Mouse (Mus musculus) stomach, embryonic 15.5 days (tissue): ENCODE measurements around the gene Nhs. TPM values are rescaled to one million over a fixed set of nuclear protein-coding genes. Genes with fewer than 3 reads are reported as not detected.

ENCODE experiments used
- ATAC-seq: fragments of 200-750 bp; cut with Nextera tagmentation; 2 replicates; pipeline ENCODE4 v1.8.0; 2017; ENCODE audit warnings: low read depth, moderate number of reproducible peaks, moderate TSS enrichment; ENCODE audit not compliant: insufficient read depth, low FRiP score
- H3K27ac ChIP-seq: fragments of 300-500 bp; sonication (generic); 2 replicates; pipeline ENCODE4 v1.5.1; 2015; ENCODE audit warnings: mild to moderate bottlenecking, inconsistent platforms
- H3K27me3 ChIP-seq: fragments of 300-500 bp; sonication (generic); replicated peaks from 2 replicates; pipeline ENCODE4 v1.6.1; 2015; ENCODE audit warnings: inconsistent platforms
- H3K36me3 ChIP-seq: fragments of 300-500 bp; sonication (generic); 2 replicates; pipeline ENCODE4 v1.6.1; 2015; ENCODE audit warnings: inconsistent platforms
- H3K4me1 ChIP-seq: fragments of 300-500 bp; sonication (generic); 2 replicates; pipeline ENCODE4 v1.6.1; 2015; ENCODE audit warnings: inconsistent platforms
- H3K4me2 ChIP-seq: fragments of 300-500 bp; sonication (generic); 2 replicates; pipeline ENCODE4 v1.6.1; 2015; ENCODE audit warnings: mild to moderate bottlenecking, inconsistent platforms
- H3K4me3 ChIP-seq: fragments of 300-500 bp; sonication (generic); replicated peaks from 2 replicates; pipeline ENCODE4 v1.5.1; 2015; ENCODE audit warnings: inconsistent platforms
- H3K9ac ChIP-seq: fragments of 300-500 bp; sonication (generic); 2 replicates; pipeline ENCODE4 v1.6.1; 2015; ENCODE audit warnings: inconsistent platforms
- H3K9me3 ChIP-seq: fragments of 300-500 bp; sonication (generic); 2 replicates; pipeline ENCODE4 v1.6.1; 2016; ENCODE audit warnings: inconsistent platforms
- WGBS: fragments of 180-500 bp; shearing (Covaris S2); methylation state at CpG from one replicate; pipeline ENCODE4 v1.1.7; 2015; 5-methylcytosine and 5-hydroxymethylcytosine counted together
- polyA plus RNA-seq: library from polyadenylated mRNA; unstranded; fragments of >200 nt; fragmentation: Nextera tagmentation; extraction: Ambion mirVana; gene quantifications from 2 replicates; pipeline ENCODE4 v1.2.1, GENCODE M21; 2015

The Nhs gene
- polyA plus RNA-seq, 1 experiment from 2014 or later, result 1.9 TPM

DNA sequence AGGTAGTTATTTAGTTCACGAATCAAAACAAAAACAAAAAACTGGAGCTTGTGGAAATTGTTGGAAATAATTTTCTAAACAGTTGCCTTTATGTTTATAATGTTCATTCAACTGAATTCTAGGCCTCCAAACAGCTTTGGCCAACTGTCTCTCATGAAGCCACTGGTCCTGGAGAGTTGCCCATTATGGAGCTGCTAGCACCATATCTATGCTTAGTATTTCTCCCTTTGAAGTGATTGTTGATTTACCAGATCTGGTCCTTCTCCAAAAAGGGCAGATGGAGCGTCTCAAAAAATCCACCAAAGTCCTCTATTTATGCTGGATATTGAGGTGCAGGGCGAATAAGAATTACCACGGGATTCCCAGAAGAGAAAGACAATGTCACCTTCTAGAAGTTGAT lies 147.0 kb downstream of the Nhs start:
- no peak overlapping the region for H3K4me3 ChIP-seq
- WGBS, result 67% methylated on average over 4 of the region's 4 CpGs
- no peak overlapping the region for H3K4me2 ChIP-seq
- H3K9me3 ChIP-seq, result no peaks in the 10 kb centered on the region
- ATAC-seq, result no peak
- 0 out of 2 replicates have a peak, but pooled peaks cover 4% of the 10 kb centered on the region for H3K27me3 ChIP-seq
- H3K36me3 ChIP-seq, result no peaks in the 10 kb centered on the region
- no peak overlapping the region for H3K9ac ChIP-seq
- H3K4me1 ChIP-seq, result no peaks in the 10 kb centered on the region
- no peak overlapping the region for H3K27ac ChIP-seq

DNA sequence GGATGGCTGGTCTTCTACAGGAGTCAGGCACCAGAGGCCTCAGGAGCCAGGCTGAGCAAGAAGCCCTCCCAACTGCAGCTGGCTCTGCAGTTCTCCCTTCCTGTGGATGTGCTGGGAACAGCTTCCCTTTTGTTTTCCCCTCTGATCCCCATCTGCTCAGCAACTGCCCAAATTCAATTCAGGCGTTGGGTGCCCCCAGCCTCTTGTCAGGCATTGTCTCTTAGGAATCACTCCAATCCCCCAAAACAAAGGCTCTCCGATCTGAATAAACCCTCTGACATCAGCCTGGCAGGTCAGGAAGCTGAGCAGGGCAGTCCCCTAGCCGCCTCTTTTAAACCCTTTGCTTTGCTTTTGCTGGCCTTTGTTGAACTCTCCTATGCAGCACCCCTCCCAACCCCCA lies 149.7 kb downstream of the Nhs start:
- Histone ChIP-seq H3K4me2 (no peak overlapping the region), H3K36me3 (no peaks in the 10 kb centered on the region), H3K4me1 (no peaks in the 10 kb centered on the region), H3K4me3 (no peak overlapping the region), H3K9ac (no peak overlapping the region), H3K27ac (no peak overlapping the region), H3K9me3 (no peaks in the 10 kb centered on the region), H3K27me3 (0 out of 2 replicates have a peak, but pooled peaks cover 4% of the 10 kb centered on the region)
- 43% methylated on average over 3 of the region's 3 CpGs for WGBS
- no peak for ATAC-seq

DNA sequence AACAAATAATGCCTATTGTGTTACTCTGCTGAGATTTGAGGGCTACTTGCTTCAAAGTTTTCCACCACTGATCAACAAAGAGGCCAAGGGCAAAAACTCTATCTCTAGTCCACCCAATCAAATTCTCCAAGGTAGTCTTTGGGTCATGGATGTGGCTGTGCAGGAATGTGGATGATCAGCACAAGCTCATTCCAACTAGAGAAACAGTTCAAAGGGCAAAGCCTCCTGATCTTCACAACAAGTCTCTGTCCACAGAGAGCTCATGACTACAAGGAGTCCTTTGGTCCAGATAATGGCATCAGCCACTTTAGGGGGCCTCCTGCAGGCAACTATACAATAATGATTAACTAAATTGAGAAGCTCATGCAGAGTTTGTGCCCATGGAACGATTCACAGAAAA lies 155.7 kb downstream of the Nhs start:
- Histone ChIP-seq H3K4me3 (no peak overlapping the region), H3K4me2 (no peak overlapping the region), H3K27ac (no peak overlapping the region), H3K9me3 (no peaks in the 10 kb centered on the region), H3K9ac (no peak overlapping the region), H3K36me3 (no peaks in the 10 kb centered on the region), H3K4me1 (no peaks in the 10 kb centered on the region), H3K27me3 (no peaks in the 10 kb centered on the region)
- ATAC-seq, result no peak
- WGBS, result 63% methylated on average over 1 of the region's 1 CpGs

DNA sequence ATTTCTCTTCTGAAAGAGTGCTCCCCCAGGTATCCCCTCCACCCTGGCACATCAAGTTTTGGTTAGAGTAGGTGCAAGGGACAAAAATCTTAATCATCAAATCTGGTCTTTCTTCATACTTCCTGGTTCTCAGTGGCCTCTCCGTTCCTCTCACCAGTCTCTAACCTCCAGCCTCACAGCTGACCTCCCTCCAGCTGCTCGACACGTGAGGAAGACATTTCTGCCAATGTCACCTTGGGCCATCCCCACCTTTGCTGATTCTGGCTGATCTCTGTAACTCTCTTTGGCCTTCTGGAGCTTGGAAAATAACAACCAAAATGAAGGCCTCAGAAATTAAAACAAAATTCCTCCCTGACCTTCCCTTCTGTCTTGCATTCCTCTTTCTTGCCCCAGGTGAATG lies 160.7 kb downstream of the Nhs start:
- WGBS, result 73% methylated on average over 3 of the region's 3 CpGs
- Histone ChIP-seq H3K36me3 (no peaks in the 10 kb centered on the region), H3K9ac (no peak overlapping the region), H3K27me3 (no peaks in the 10 kb centered on the region; the same call in 1 of the 2 replicates), H3K27ac (no peak overlapping the region), H3K4me1 (no peaks in the 10 kb centered on the region), H3K4me3 (no peak overlapping the region), H3K9me3 (no peaks in the 10 kb centered on the region), H3K4me2 (no peak overlapping the region)
- no peak for ATAC-seq

DNA sequence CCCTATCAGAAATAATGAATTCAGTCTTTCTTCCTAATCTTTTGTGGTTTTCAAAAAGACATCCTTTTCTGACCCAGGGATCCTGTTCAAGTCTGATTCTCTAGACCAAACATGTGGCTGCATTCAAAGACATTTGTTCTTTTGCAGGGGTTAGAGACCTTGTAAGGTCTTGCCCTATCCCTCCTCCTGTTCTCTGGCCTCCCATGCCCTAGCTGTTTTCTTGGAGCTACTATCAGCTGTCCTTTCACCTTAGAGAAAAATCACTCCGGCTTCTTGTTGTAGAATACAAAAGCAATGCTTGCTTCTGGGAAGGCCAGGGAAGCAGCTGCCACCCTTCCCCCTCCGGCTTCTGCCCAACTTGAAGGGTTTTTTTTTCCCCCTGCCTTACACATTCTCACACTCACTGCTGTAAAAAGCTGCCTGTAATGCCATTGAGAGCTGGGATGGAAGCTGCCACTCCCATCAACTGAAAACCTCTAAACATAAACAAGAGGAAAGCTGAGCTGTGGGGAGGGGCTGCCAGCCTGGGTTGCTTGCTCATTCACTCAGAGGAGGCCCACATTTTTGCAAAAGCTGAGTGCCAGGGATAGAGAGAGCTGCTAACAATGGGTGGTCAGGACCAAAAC lies 162.2 kb downstream of the Nhs start:
- no peak for ATAC-seq
- no peak overlapping the region for H3K9ac ChIP-seq
- H3K27ac ChIP-seq, result no peak overlapping the region
- no peaks in the 10 kb centered on the region for H3K4me1 ChIP-seq
- H3K4me3 ChIP-seq, result no peak overlapping the region
- H3K27me3 ChIP-seq, result no peaks in the 10 kb centered on the region; the same call in 1 of the 2 replicates
- 59% methylated on average over 2 of the region's 2 CpGs for WGBS
- H3K36me3 ChIP-seq, result no peaks in the 10 kb centered on the region
- no peak overlapping the region for H3K4me2 ChIP-seq
- H3K9me3 ChIP-seq, result no peaks in the 10 kb centered on the region

DNA sequence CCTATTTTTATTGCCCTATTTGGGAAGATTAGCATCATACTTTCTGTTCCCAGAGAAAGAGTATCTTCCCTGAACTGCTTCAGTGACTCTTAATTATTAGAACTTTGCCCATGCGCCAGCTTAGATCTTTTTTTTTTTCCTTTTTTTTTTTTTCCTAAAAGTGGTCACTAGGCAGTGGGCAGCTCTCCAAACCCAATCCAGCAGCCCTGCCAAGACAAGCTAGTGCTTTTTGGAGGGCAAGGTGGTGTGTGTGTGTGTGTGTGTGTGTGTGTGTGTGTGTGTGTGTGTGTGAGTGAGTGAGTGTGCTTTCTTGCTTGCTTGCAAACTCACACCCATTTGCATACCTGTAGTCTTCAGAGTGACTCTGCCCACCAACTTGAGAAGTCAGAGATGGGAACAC lies 169.4 kb downstream of the Nhs start:
- Histone ChIP-seq H3K4me1 (no peaks in the 10 kb centered on the region), H3K9me3 (no peaks in the 10 kb centered on the region), H3K4me3 (no peak overlapping the region), H3K9ac (no peak overlapping the region), H3K27ac (no peak overlapping the region), H3K4me2 (no peak overlapping the region), H3K27me3 (no peaks in the 10 kb centered on the region), H3K36me3 (no peaks in the 10 kb centered on the region)
- ATAC-seq, result no peak
- 78% methylated on average over 1 of the region's 1 CpGs for WGBS

DNA sequence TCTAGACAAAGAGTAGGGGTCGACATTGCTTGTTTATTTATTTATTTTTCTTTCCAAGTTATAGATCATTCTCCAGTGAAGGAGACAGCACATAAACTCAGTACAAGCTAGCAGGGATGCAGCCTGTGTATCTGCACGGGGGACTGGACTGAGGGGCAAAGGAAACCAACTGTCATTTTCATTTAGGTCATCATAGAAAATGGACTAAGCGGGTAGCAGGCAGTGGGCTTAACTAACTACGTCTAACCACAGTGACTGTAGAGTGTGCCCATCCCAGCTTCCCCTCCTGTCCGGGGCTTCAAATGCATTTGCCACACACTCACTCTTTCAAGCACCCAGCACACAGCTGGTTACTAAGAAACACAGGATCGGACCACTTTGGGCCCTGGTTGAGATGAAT lies 174.6 kb downstream of the Nhs start:
- no peaks in the 10 kb centered on the region for H3K36me3 ChIP-seq
- 69% methylated on average over 6 of the region's 6 CpGs for WGBS
- no peak overlapping the region for H3K27ac ChIP-seq
- no peaks in the 10 kb centered on the region for H3K27me3 ChIP-seq
- no peak overlapping the region for H3K4me2 ChIP-seq
- ATAC-seq, result no peak
- no peaks in the 10 kb centered on the region for H3K4me1 ChIP-seq
- no peaks in the 10 kb centered on the region for H3K9me3 ChIP-seq
- H3K9ac ChIP-seq, result no peak overlapping the region
- H3K4me3 ChIP-seq, result no peak overlapping the region

DNA sequence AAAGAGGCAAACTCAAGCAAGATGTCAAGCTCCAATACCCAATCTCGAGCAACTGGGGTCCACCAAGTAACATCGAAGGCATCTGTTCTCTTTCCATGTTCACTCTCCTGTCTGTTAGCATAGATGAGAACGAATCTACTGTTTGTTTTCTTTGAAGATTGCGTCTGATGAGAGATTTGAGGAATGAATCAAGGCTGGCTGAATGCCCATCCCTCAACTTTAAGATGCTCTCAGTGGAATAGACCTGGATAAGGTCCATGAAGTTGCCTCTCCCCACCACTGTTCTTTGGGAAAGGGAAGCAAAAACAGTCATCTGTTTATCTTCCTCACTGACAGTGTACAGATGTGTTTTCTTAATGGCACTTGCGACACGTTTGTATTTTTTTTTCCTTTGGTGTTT lies 178.1 kb downstream of the Nhs start:
- Histone ChIP-seq H3K4me2 (no peak overlapping the region), H3K36me3 (no peaks in the 10 kb centered on the region), H3K4me1 (no peaks in the 10 kb centered on the region), H3K27me3 (no peaks in the 10 kb centered on the region), H3K27ac (no peak overlapping the region), H3K9me3 (no peaks in the 10 kb centered on the region), H3K4me3 (no peak overlapping the region), H3K9ac (no peak overlapping the region)
- no peak for ATAC-seq
- 50% methylated on average over 6 of the region's 6 CpGs for WGBS

DNA sequence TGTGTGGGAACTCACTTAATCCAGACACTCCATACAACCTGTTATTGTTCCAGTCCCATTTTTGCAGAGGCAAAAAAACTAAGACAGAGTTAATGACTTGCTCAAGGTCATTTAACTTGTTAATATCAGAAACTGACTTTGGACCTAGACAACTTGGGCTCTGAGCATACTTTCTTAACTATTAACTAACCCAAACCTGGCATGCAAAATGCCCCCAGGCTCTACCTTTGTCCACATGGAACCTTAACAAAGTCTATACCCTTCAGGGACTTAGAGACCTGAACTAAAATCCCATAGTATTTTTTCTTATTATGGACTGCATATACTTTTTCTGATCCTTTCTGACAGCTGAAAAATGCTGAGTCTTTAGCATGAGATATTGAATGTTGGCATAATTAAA lies 179.6 kb downstream of the Nhs start:
- Histone ChIP-seq H3K9ac (no peak overlapping the region), H3K4me2 (no peak overlapping the region), H3K27ac (no peak overlapping the region), H3K4me1 (no peaks in the 10 kb centered on the region), H3K4me3 (no peak overlapping the region), H3K9me3 (no peaks in the 10 kb centered on the region), H3K36me3 (no peaks in the 10 kb centered on the region), H3K27me3 (no peaks in the 10 kb centered on the region)
- ATAC-seq, result no peak

DNA sequence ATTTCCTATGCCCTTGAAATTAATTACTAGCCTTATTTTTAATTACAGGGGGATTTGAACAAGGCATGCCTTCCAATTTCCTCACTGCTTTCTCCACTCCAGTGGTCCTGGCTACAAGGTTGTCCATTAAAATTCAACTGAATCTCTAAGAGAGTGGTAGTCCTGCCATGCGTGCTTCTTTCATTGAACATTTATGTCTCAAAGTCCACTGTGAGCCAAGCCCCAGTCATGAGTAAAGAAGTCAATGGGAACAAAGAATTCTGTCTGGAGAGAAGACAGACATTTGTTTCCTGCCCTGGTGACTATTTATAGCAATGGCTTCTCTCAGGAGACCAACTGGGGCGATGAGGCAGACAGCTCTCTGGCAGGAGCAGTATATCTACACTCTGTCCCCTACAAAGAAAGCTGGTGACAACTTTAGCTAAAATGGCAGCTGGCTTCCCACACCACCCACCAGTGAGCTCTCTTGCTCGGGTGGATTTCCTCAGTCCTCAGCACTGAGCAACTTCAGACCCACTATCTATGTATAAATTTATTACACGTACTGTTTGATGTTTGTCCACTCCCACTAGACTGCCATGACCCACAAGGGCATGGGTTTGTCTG lies 182.2 kb downstream of the Nhs start:
- no peaks in the 10 kb centered on the region for H3K4me1 ChIP-seq
- H3K9me3 ChIP-seq, result no peaks in the 10 kb centered on the region
- no peak overlapping the region for H3K4me2 ChIP-seq
- no peak for ATAC-seq
- H3K4me3 ChIP-seq, result no peak overlapping the region
- H3K27ac ChIP-seq, result no peak overlapping the region
- H3K9ac ChIP-seq, result no peak overlapping the region
- no peaks in the 10 kb centered on the region for H3K27me3 ChIP-seq
- no peaks in the 10 kb centered on the region for H3K36me3 ChIP-seq
- 58% methylated on average over 4 of the region's 4 CpGs for WGBS

DNA sequence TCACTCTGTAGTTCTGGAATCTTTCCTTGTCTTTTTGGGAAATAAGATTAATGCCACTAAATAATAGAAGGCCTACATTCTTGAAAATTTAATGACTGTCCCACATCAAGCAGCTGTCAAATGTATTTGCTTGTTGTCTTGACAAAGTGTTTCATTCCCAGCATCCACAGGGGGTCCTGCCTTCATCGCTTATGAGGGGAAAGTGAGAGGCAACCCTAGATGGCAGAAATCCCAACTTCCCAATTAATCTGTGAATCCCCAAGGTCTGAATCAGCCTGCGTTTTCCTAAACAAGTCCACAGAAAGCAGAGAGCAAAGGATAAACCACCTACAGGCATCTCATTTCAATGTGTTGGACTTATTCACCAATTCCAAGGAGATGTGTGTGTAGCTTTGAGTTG lies 183.2 kb downstream of the Nhs start:
- Histone ChIP-seq H3K9me3 (no peaks in the 10 kb centered on the region), H3K9ac (no peak overlapping the region), H3K4me1 (no peaks in the 10 kb centered on the region), H3K27me3 (no peaks in the 10 kb centered on the region), H3K36me3 (no peaks in the 10 kb centered on the region), H3K4me3 (no peak overlapping the region), H3K4me2 (no peak overlapping the region), H3K27ac (no peak overlapping the region)
- WGBS, result 80% methylated on average over 2 of the region's 2 CpGs
- no peak for ATAC-seq

DNA sequence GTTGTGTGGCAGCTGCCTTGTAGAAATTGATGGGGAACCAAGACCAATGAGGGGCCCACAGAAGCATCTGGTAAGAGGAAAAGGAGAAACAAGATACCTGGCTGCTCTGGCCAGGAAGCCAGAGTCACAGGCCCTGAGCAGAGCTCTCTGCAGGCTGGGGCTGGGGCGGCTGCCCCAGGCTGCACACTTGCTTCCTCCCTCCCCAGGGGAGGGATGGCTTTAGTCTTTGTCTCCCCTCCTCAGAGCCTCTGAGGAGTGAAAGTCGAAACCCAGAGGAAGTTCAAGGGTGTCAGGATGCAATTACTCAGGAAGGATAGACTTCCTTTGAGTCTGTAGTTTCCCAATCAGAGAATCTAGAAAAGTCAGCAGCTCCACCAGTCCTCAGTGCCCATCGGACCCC lies 186.0 kb downstream of the Nhs start:
- H3K27me3 ChIP-seq, result no peaks in the 10 kb centered on the region
- no peak for ATAC-seq
- H3K4me1 ChIP-seq, result no peaks in the 10 kb centered on the region
- no peak overlapping the region for H3K27ac ChIP-seq
- no peaks in the 10 kb centered on the region for H3K36me3 ChIP-seq
- WGBS, result 37% methylated on average over 3 of the region's 3 CpGs
- no peaks in the 10 kb centered on the region for H3K9me3 ChIP-seq
- no peak overlapping the region for H3K4me3 ChIP-seq
- H3K9ac ChIP-seq, result no peak overlapping the region
- H3K4me2 ChIP-seq, result no peak overlapping the region

DNA sequence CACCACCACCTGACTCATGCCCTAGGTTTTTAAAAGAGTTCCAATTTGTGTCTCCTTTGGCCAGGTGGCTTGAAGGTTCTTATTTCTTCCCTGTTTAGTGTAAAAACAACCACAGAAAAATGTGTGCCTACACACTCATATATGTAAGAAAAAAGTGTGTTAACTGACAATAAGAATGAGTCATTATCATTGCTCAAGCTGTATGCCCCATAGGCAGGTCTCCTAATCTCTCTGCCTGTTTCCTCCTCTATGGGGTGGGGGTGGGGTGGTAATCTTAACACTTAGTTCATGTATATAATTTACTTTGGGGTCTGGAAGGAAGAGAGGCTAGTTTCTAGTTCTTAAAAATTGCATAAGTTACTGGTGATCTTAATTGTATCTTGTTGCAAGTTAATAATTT lies 186.8 kb downstream of the Nhs start:
- H3K4me1 ChIP-seq, result no peaks in the 10 kb centered on the region
- no peaks in the 10 kb centered on the region for H3K27me3 ChIP-seq
- no peak overlapping the region for H3K27ac ChIP-seq
- H3K36me3 ChIP-seq, result no peaks in the 10 kb centered on the region
- H3K4me3 ChIP-seq, result no peak overlapping the region
- ATAC-seq, result no peak
- H3K4me2 ChIP-seq, result no peak overlapping the region
- H3K9me3 ChIP-seq, result no peaks in the 10 kb centered on the region
- no peak overlapping the region for H3K9ac ChIP-seq
